Mouse (Mus musculus): Measurements from ENCODE around the gene E130218I03Rik. TPM values are rescaled to one million over a fixed set of nuclear protein-coding genes. Genes with fewer than 3 reads are reported as not detected.

The E130218I03Rik gene
- total RNA-seq, 2 experiments from 2014 or later, result not detected

- peak; percentile 94 for ATAC-seq (replicated peaks; ENCODE audit: low FRiP score, low TSS enrichment, poor library complexity, severe bottlenecking)
These were observed 30.2 kb downstream of the E130218I03Rik start for GRCm38 (mm10) chr4:134273417-134274345.

- ATAC-seq (replicated peaks; ENCODE audit: low FRiP score, low TSS enrichment, poor library complexity, severe bottlenecking), result 0 out of 2 replicates have a peak, but pooled peaks have one; percentile 8
These were observed 41.5 kb downstream of the E130218I03Rik start for GRCm38 (mm10) chr4:134284942-134285341.

GRCm38 (mm10) chr4:134286226-134287167, 43.0 kb downstream of the E130218I03Rik start:
- ATAC-seq (replicated peaks; ENCODE audit: low FRiP score, low TSS enrichment, poor library complexity, severe bottlenecking), result no peak

- ATAC-seq (replicated peaks; ENCODE audit: low FRiP score, low TSS enrichment, poor library complexity, severe bottlenecking), result peak; percentile 66
These were observed 43.7 kb downstream of the E130218I03Rik start for GRCm38 (mm10) chr4:134287168-134287564.

GRCm38 (mm10) chr4:134287575-134288025, 44.1 kb downstream of the E130218I03Rik start, which contains the start of gene Pdik1l:
Gene Pdik1l, minus strand, starts transcription at chr4:134287895.
- ATAC-seq (replicated peaks; ENCODE audit: low FRiP score, low TSS enrichment, poor library complexity, severe bottlenecking), result peak; percentile 78

- no peak for ATAC-seq (replicated peaks; ENCODE audit: low FRiP score, low TSS enrichment, poor library complexity, severe bottlenecking)
These were observed 45.2 kb downstream of the E130218I03Rik start for GRCm38 (mm10) chr4:134288397-134289256.

GRCm38 (mm10) chr4:134292067-134292466, 48.6 kb downstream of the E130218I03Rik start:
- 0 out of 2 replicates have a peak, but pooled peaks have one; percentile 39 for ATAC-seq (replicated peaks; ENCODE audit: low FRiP score, low TSS enrichment, poor library complexity, severe bottlenecking)

GRCm38 (mm10) chr4:134293061-134293691, 49.7 kb downstream of the E130218I03Rik start:
- peak; percentile 20; the same call in 1 of the 2 replicates for ATAC-seq (replicated peaks; ENCODE audit: low FRiP score, low TSS enrichment, poor library complexity, severe bottlenecking)

- ATAC-seq (replicated peaks; ENCODE audit: low FRiP score, low TSS enrichment, poor library complexity, severe bottlenecking), result 0 out of 2 replicates have a peak, but pooled peaks have one; percentile 5
These were observed 50.3 kb downstream of the E130218I03Rik start for GRCm38 (mm10) chr4:134293692-134294163.

Other genes starting within 250 kb of the E130218I03Rik start
- gene Dhdds, start 242.7 kb upstream of the E130218I03Rik start, total RNA-seq (2014; fragmentation: Nextera tagmentation), result 27.0 and 34.0 TPM in 2 replicates
- gene Dhdds, start 242.7 kb upstream of the E130218I03Rik start, total RNA-seq (2017), result 10.6 and 26.2 TPM in 2 replicates
- gene Lin28a, start 224.8 kb upstream of the E130218I03Rik start, total RNA-seq (2014; fragmentation: Nextera tagmentation), result not detected in 2 replicates
- gene Lin28a, start 224.8 kb upstream of the E130218I03Rik start, total RNA-seq (2017), result 0.23 TPM in 1 of 2 replicates, not detected in the other
- gene Zfp683, start 189.8 kb upstream of the E130218I03Rik start, total RNA-seq (2014; fragmentation: Nextera tagmentation), result not detected in 2 replicates
- gene Zfp683, start 189.8 kb upstream of the E130218I03Rik start, total RNA-seq (2017), result not detected in 2 replicates
- gene Crybg2, start 182.8 kb upstream of the E130218I03Rik start, total RNA-seq (2014; fragmentation: Nextera tagmentation), result 0.55 TPM in 1 of 2 replicates, not detected in the other
- 0.09 TPM in 1 of 2 replicates, not detected in the other for gene Crybg2, start 182.8 kb upstream of the E130218I03Rik start, total RNA-seq (2017)
- gene Cd52, start 148.6 kb upstream of the E130218I03Rik start, total RNA-seq (2014; fragmentation: Nextera tagmentation), result 34.9 and 43.4 TPM in 2 replicates
- gene Cd52, start 148.6 kb upstream of the E130218I03Rik start, total RNA-seq (2017), result 36.8 and 45.6 TPM in 2 replicates
- gene Ubxn11, start 141.1 kb upstream of the E130218I03Rik start, total RNA-seq (2014; fragmentation: Nextera tagmentation), result 17.9 and 21.8 TPM in 2 replicates
- 5.2 and 7.7 TPM in 2 replicates for gene Ubxn11, start 141.1 kb upstream of the E130218I03Rik start, total RNA-seq (2017)
- 87.3 and 101 TPM in 2 replicates for gene Sh3bgrl3, start 114.9 kb upstream of the E130218I03Rik start, total RNA-seq (2014; fragmentation: Nextera tagmentation)
- 34.2 and 55.1 TPM in 2 replicates for gene Sh3bgrl3, start 114.9 kb upstream of the E130218I03Rik start, total RNA-seq (2017)
- 30.7 and 51.5 TPM in 2 replicates for gene Cep85, start 56.5 kb upstream of the E130218I03Rik start, total RNA-seq (2014; fragmentation: Nextera tagmentation)
- 31.5 and 34.9 TPM in 2 replicates for gene Cep85, start 56.5 kb upstream of the E130218I03Rik start, total RNA-seq (2017)
- not detected in 2 replicates for gene Gm7534, start 40.7 kb upstream of the E130218I03Rik start, total RNA-seq (2014; fragmentation: Nextera tagmentation)
- gene Gm7534, start 40.7 kb upstream of the E130218I03Rik start, total RNA-seq (2017), result not detected in 2 replicates
- gene Catsper4, start 16.3 kb upstream of the E130218I03Rik start, total RNA-seq (2014; fragmentation: Nextera tagmentation), result not detected in 2 replicates
- not detected in 2 replicates for gene Catsper4, start 16.3 kb upstream of the E130218I03Rik start, total RNA-seq (2017)
- not detected in 2 replicates for gene Cnksr1, start 5.3 kb upstream of the E130218I03Rik start, total RNA-seq (2014; fragmentation: Nextera tagmentation)
- gene Cnksr1, start 5.3 kb upstream of the E130218I03Rik start, total RNA-seq (2017), result not detected in 2 replicates
- 18.2 and 20.3 TPM in 2 replicates for gene Zfp593, start 1.9 kb downstream of the E130218I03Rik start, total RNA-seq (2014; fragmentation: Nextera tagmentation)
- 14.9 and 15.2 TPM in 2 replicates for gene Zfp593, start 1.9 kb downstream of the E130218I03Rik start, total RNA-seq (2017)
- gene Gm30191, start 3.3 kb downstream of the E130218I03Rik start, total RNA-seq (2014; fragmentation: Nextera tagmentation), result not detected in 2 replicates
- gene Gm30191, start 3.3 kb downstream of the E130218I03Rik start, total RNA-seq (2017), result not detected in 2 replicates
- gene Grrp1, start 10.4 kb downstream of the E130218I03Rik start, total RNA-seq (2014; fragmentation: Nextera tagmentation), result not detected in 2 replicates
- gene Grrp1, start 10.4 kb downstream of the E130218I03Rik start, total RNA-seq (2017), result 0.52 TPM in 1 of 2 replicates, not detected in the other
- 12.1 and 25.9 TPM in 2 replicates for gene Pdik1l, start 44.2 kb downstream of the E130218I03Rik start, total RNA-seq (2014; fragmentation: Nextera tagmentation)
- 26.8 and 33.9 TPM in 2 replicates for gene Pdik1l, start 44.2 kb downstream of the E130218I03Rik start, total RNA-seq (2017)
- gene Trim63, start 71.5 kb downstream of the E130218I03Rik start, total RNA-seq (2014; fragmentation: Nextera tagmentation), result not detected in 2 replicates
- gene Trim63, start 71.5 kb downstream of the E130218I03Rik start, total RNA-seq (2017), result not detected in 2 replicates
- gene Slc30a2, start 99.5 kb downstream of the E130218I03Rik start, total RNA-seq (2014; fragmentation: Nextera tagmentation), result not detected in 2 replicates
- not detected in 2 replicates for gene Slc30a2, start 99.5 kb downstream of the E130218I03Rik start, total RNA-seq (2017)
- gene Extl1, start 140.2 kb downstream of the E130218I03Rik start, total RNA-seq (2014; fragmentation: Nextera tagmentation), result not detected in 2 replicates
- not detected in 2 replicates for gene Extl1, start 140.2 kb downstream of the E130218I03Rik start, total RNA-seq (2017)
- gene Pafah2, start 152.7 kb downstream of the E130218I03Rik start, total RNA-seq (2014; fragmentation: Nextera tagmentation), result 27.7 and 41.0 TPM in 2 replicates
- 18.2 and 24.1 TPM in 2 replicates for gene Pafah2, start 152.7 kb downstream of the E130218I03Rik start, total RNA-seq (2017)
- gene Stmn1, start 224.7 kb downstream of the E130218I03Rik start, total RNA-seq (2014; fragmentation: Nextera tagmentation), result 600 and 836 TPM in 2 replicates
- gene Stmn1, start 224.7 kb downstream of the E130218I03Rik start, total RNA-seq (2017), result 1,250 and 1,264 TPM in 2 replicates